Mouse (Mus musculus): ENCODE measurements around the gene 4930432M17Rik. TPM values are rescaled to one million over a fixed set of nuclear protein-coding genes. Genes with fewer than 3 reads are reported as not detected.

Gene 4930432M17Rik
- polyA plus RNA-seq, 1 experiment from 2014 or later, result not detected

DNA sequence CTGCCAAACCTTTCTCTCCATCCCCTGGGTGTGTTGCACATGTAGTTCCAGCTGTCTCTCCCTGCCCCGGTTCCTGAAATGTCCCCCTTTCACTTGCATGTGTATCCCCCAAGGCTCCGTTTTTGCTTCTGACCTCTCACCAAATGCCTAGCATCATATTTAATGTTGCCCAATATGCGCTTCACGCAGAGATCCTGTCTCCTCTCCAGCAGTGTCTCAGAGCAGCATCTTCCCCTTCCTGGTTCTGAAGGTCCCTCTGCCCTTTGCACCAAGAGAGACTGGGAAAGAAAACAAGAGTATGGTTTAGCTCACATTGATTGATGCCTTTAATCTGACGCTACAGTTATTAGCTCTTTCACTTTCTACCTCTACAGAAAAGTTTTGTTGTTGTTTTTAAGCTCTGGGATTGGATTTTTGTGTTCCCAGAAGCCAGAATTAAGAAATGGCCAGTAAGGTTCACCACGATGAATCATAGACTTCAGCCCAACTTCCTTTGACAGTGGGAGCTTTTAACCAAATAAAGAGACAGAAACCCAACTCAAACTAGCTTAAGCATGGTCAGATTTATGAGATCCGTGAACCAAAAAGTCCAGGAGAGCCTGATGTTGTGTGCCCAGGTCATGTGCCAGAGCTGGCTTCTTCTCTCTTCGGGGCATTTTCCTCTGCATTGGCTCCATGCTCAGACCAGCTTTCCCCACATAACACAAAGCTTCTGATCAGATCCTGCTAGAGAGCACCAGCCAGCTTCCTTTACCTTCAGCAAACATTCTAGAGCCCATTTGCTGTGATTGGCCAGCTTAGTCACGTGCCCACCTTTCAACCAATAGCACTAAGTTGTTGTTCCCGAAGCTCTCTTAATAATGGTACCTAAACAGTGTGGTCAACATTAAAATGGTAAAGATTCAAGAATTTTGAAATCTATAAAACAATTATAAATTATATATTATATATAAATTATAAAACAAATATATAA lies 12.2 kb downstream of the 4930432M17Rik start:
- no peaks in the 10 kb centered on the region for H3K36me3 ChIP-seq (ENCODE audit: control insufficient read depth, insufficient read depth, low read length)
- no peaks in the 10 kb centered on the region for H3K4me1 ChIP-seq (ENCODE audit: control insufficient read depth, insufficient read depth, low read length)
- H3K4me2 ChIP-seq (ENCODE audit: low read depth), result no peak overlapping the region
- no peak for ATAC-seq (ENCODE audit: insufficient read depth, low FRiP score, low TSS enrichment)
- no peaks in the 10 kb centered on the region for H3K27me3 ChIP-seq (ENCODE audit: control insufficient read depth, insufficient read depth, low read length)
- no peak for DNase-seq (ENCODE audit: low spot score)
- no peak overlapping the region for H3K4me3 ChIP-seq (ENCODE audit: low read depth, low read length)
- no peak overlapping the region for H3K27ac ChIP-seq (ENCODE audit: low read depth, low read length)
- no peak overlapping the region for H3K9ac ChIP-seq (ENCODE audit: low read length)
- 88% methylated on average over 10 of the region's 10 CpGs for WGBS
- no peaks in the 10 kb centered on the region for H3K9me3 ChIP-seq (ENCODE audit: control insufficient read depth, low read length)

DNA sequence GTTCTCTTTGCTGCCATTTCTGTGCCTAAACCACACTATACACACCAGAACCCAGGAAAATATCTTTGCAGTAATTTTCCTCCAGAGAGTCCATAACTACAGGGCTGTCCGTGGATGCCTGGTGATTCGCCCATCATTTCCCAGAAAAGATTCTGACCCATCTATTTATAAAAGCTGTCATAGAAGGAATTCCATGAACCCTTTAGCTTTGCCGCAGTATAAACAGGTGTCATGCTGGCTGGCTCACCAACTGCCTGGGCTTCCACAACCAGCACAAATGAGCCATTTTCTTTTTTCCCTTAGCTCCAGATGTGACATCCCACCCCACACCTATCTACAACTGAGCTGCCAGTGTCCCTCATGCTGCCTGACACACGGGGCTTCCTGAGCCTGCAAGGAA lies 14.0 kb downstream of the 4930432M17Rik start:
- ATAC-seq (ENCODE audit: insufficient read depth, low FRiP score, low TSS enrichment) (no peak), DNase-seq (ENCODE audit: low spot score) (no peak)
- Histone ChIP-seq H3K4me2 (ENCODE audit: low read depth) (no peak overlapping the region), H3K4me1 (ENCODE audit: control insufficient read depth, insufficient read depth, low read length) (no peaks in the 10 kb centered on the region), H3K36me3 (ENCODE audit: control insufficient read depth, insufficient read depth, low read length) (no peaks in the 10 kb centered on the region), H3K9me3 (ENCODE audit: control insufficient read depth, low read length) (no peaks in the 10 kb centered on the region), H3K9ac (ENCODE audit: low read length) (no peak overlapping the region), H3K27ac (ENCODE audit: low read depth, low read length) (no peak overlapping the region), H3K4me3 (ENCODE audit: low read depth, low read length) (no peak overlapping the region), H3K27me3 (ENCODE audit: control insufficient read depth, insufficient read depth, low read length) (no peaks in the 10 kb centered on the region)
- 70% methylated on average over 4 of the region's 4 CpGs for WGBS

DNA sequence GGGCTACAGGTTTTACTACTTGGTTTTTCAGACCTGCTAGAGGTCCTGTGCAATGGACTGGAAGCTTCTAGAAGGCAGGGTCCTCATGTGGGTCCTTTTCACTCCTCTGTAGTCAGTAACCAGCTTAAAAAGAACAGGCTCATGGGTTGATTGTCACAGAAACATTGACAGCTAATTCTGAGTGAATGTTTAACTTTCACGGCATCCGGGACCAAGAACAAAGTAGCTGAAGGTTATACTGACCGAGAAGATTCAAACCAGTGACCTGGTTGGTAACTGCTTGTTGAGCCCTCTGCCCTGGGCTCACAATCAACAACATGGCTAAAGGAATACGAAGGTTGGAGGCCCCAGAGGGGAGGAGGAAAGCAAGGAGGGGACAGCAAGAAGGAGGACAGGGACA lies 14.4 kb downstream of the 4930432M17Rik start:
- Histone ChIP-seq H3K27me3 (ENCODE audit: control insufficient read depth, insufficient read depth, low read length) (no peaks in the 10 kb centered on the region), H3K4me1 (ENCODE audit: control insufficient read depth, insufficient read depth, low read length) (no peaks in the 10 kb centered on the region)

DNA sequence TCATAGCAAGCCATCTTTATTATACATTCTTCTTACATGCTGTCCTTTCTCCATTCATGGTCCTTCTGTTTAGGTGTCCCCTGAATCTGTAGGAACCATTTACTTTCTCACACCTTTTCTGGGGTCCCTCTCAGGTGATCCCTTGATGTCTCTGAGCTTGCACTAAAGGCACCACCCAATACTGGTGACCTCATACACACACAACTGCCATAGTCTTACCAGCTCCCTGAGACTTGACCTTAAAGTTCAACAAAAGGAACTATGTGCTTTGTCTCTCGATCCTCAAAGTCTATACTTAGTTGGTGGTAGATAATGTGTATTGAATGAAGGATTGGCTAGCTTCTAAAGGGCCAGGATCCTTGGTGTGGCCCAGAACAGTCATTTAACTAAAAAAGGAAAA lies 15.4 kb downstream of the 4930432M17Rik start:
- no peak overlapping the region for H3K27ac ChIP-seq (ENCODE audit: low read depth, low read length)
- WGBS, result 86% methylated on average over 1 of the region's 1 CpGs

More for the DNA sequence above, 14.4 kb downstream of the 4930432M17Rik start:
- DNase-seq (ENCODE audit: low spot score), result no peak
- H3K36me3 ChIP-seq (ENCODE audit: control insufficient read depth, insufficient read depth, low read length), result no peaks in the 10 kb centered on the region
- ATAC-seq (ENCODE audit: insufficient read depth, low FRiP score, low TSS enrichment), result no peak
- H3K4me3 ChIP-seq (ENCODE audit: low read depth, low read length), result no peak overlapping the region
- H3K9me3 ChIP-seq (ENCODE audit: control insufficient read depth, low read length), result no peaks in the 10 kb centered on the region
- 80% methylated on average over 4 of the region's 4 CpGs for WGBS
- H3K27ac ChIP-seq (ENCODE audit: low read depth, low read length), result no peak overlapping the region
- H3K4me2 ChIP-seq (ENCODE audit: low read depth), result no peak overlapping the region
- no peak overlapping the region for H3K9ac ChIP-seq (ENCODE audit: low read length)

DNA sequence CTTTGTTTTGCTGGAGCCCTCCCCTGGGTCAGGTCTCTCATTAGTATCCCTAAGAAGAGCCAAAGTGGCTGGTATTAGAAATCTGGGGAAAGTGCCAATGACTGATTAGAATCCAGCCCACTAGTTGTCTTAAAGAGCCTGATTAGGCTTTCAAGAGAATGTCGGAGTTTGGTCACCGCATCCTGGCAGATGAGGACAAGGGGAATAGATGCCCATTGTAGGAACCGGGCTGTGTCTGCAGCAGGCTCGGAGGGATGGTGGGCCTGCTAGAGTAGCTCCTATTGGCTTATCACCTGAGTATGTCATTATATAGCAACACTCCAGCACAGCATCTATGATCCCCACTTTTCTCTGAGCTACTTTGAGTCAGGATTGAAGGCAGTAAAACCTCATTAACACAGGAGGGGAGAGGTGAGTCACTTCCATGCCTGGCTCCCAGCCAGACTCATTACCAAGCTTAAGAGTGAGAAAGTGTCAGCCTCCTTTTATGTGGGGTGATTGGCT lies 15.9 kb downstream of the 4930432M17Rik start:
- no peak overlapping the region for H3K27ac ChIP-seq (ENCODE audit: low read depth, low read length)
- H3K4me3 ChIP-seq (ENCODE audit: low read depth, low read length), result no peak overlapping the region
- WGBS, result 59% methylated on average over 4 of the region's 4 CpGs
- H3K4me2 ChIP-seq (ENCODE audit: low read depth), result no peak overlapping the region
- H3K27me3 ChIP-seq (ENCODE audit: control insufficient read depth, insufficient read depth, low read length), result no peaks in the 10 kb centered on the region
- ATAC-seq (ENCODE audit: insufficient read depth, low FRiP score, low TSS enrichment) (no peak), DNase-seq (ENCODE audit: low spot score) (no peak)
- H3K9me3 ChIP-seq (ENCODE audit: control insufficient read depth, low read length), result no peaks in the 10 kb centered on the region
- H3K4me1 ChIP-seq (ENCODE audit: control insufficient read depth, insufficient read depth, low read length), result no peaks in the 10 kb centered on the region
- no peak overlapping the region for H3K9ac ChIP-seq (ENCODE audit: low read length)
- no peaks in the 10 kb centered on the region for H3K36me3 ChIP-seq (ENCODE audit: control insufficient read depth, insufficient read depth, low read length)

More for the DNA sequence above, 15.4 kb downstream of the 4930432M17Rik start:
- Histone ChIP-seq H3K9me3 (ENCODE audit: control insufficient read depth, low read length) (no peaks in the 10 kb centered on the region), H3K4me3 (ENCODE audit: low read depth, low read length) (no peak overlapping the region), H3K27me3 (ENCODE audit: control insufficient read depth, insufficient read depth, low read length) (no peaks in the 10 kb centered on the region), H3K36me3 (ENCODE audit: control insufficient read depth, insufficient read depth, low read length) (no peaks in the 10 kb centered on the region), H3K4me2 (ENCODE audit: low read depth) (no peak overlapping the region), H3K9ac (ENCODE audit: low read length) (no peak overlapping the region), H3K4me1 (ENCODE audit: control insufficient read depth, insufficient read depth, low read length) (no peaks in the 10 kb centered on the region)
- no peak for ATAC-seq (ENCODE audit: insufficient read depth, low FRiP score, low TSS enrichment)
- no peak for DNase-seq (ENCODE audit: low spot score)

DNA sequence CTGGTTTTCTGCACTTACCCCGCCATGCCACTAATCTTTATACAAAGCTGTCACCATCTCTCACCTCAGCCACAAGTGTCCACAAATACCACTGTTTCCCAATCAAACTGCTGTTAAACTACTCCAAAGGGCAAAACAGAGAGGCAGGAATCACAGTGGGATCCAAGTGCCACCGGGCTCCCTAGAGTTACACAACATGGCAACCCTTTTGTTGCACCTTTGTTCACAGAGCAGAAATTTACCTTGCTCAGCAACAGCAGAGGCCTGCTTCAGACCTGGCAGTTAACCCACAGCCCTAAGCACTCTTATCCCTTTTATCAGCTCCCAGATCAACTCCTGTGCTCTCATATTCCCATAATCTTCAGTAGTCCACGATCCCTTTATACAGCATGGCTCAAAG lies 17.2 kb downstream of the 4930432M17Rik start:
- Histone ChIP-seq H3K4me3 (ENCODE audit: low read depth, low read length) (no peak overlapping the region), H3K4me1 (ENCODE audit: control insufficient read depth, insufficient read depth, low read length) (no peaks in the 10 kb centered on the region), H3K36me3 (ENCODE audit: control insufficient read depth, insufficient read depth, low read length) (no peaks in the 10 kb centered on the region), H3K27ac (ENCODE audit: low read depth, low read length) (no peak overlapping the region), H3K9me3 (ENCODE audit: control insufficient read depth, low read length) (no peaks in the 10 kb centered on the region), H3K27me3 (ENCODE audit: control insufficient read depth, insufficient read depth, low read length) (no peaks in the 10 kb centered on the region), H3K9ac (ENCODE audit: low read length) (no peak overlapping the region), H3K4me2 (ENCODE audit: low read depth) (no peak overlapping the region)
- ATAC-seq (ENCODE audit: insufficient read depth, low FRiP score, low TSS enrichment) (no peak), DNase-seq (ENCODE audit: low spot score) (no peak)
- WGBS, result 90% methylated on average over 3 of the region's 3 CpGs

DNA sequence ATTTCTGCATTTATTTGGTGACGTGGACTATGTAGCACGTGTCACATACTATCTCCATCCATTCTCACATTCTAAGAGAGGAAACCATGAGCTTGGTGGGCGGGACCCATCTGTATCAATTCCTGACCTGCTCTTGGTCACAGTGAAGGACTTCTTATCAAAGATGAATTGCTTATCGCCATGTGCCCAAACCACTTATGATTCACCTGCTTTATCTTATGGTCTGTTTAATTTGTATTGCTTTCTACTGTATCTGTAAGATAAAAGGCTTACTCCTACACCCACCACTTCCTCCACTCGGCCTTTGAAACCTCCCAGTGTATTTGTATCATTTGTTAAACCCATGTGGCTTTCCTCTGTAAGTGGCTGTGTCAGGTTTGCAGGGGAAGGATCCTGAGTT lies 18.5 kb downstream of the 4930432M17Rik start:
- no peaks in the 10 kb centered on the region for H3K27me3 ChIP-seq (ENCODE audit: control insufficient read depth, insufficient read depth, low read length)
- no peak overlapping the region for H3K27ac ChIP-seq (ENCODE audit: low read depth, low read length)
- ATAC-seq (ENCODE audit: insufficient read depth, low FRiP score, low TSS enrichment), result no peak
- H3K9me3 ChIP-seq (ENCODE audit: control insufficient read depth, low read length), result no peaks in the 10 kb centered on the region
- no peak overlapping the region for H3K4me2 ChIP-seq (ENCODE audit: low read depth)
- WGBS, result 86% methylated on average over 5 of the region's 5 CpGs
- no peak for DNase-seq (ENCODE audit: low spot score)
- H3K4me1 ChIP-seq (ENCODE audit: control insufficient read depth, insufficient read depth, low read length), result no peaks in the 10 kb centered on the region
- H3K36me3 ChIP-seq (ENCODE audit: control insufficient read depth, insufficient read depth, low read length), result no peaks in the 10 kb centered on the region
- no peak overlapping the region for H3K9ac ChIP-seq (ENCODE audit: low read length)
- H3K4me3 ChIP-seq (ENCODE audit: low read depth, low read length), result no peak overlapping the region

DNA sequence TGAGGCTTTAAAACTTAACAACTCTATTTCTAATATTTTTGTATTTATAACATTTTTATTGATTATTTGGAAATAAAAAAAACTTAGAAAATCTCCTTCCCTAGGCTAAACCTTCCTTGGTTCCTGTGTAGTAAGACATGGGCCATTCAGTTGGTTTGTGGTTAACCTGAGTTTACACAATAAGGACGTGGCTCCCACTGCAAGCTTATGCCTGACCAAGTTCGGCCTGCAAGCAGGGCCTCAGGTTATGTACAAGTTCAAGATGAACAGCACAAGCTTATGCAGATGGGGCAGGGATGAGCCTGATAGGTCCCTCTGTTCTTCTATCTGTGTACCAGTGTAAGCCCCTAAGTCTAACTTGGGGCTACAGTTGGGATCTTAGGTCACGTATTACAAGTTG lies 19.1 kb downstream of the 4930432M17Rik start:
- H3K9ac ChIP-seq (ENCODE audit: low read length), result no peak overlapping the region
- H3K27me3 ChIP-seq (ENCODE audit: control insufficient read depth, insufficient read depth, low read length), result no peaks in the 10 kb centered on the region
- no peak overlapping the region for H3K27ac ChIP-seq (ENCODE audit: low read depth, low read length)
- no peaks in the 10 kb centered on the region for H3K4me1 ChIP-seq (ENCODE audit: control insufficient read depth, insufficient read depth, low read length)
- no peak overlapping the region for H3K4me3 ChIP-seq (ENCODE audit: low read depth, low read length)
- H3K36me3 ChIP-seq (ENCODE audit: control insufficient read depth, insufficient read depth, low read length), result no peaks in the 10 kb centered on the region
- H3K9me3 ChIP-seq (ENCODE audit: control insufficient read depth, low read length), result no peaks in the 10 kb centered on the region
- DNase-seq (ENCODE audit: low spot score) (no peak), ATAC-seq (ENCODE audit: insufficient read depth, low FRiP score, low TSS enrichment) (no peak)
- WGBS, result 95% methylated on average over 3 of the region's 3 CpGs
- no peak overlapping the region for H3K4me2 ChIP-seq (ENCODE audit: low read depth)
